Mouse (Mus musculus) cerebellum, adult 9-10 months (tissue): ENCODE results near the gene 4931409K22Rik.
A peak's percentile ranks its signal among the peaks of the same experiment; 100 is the strongest.

Source experiments
- DNase-seq: peaks from one replicate; pipeline ENCODE4 v3.0.0; 2022

4931409K22Rik gene

DNA sequence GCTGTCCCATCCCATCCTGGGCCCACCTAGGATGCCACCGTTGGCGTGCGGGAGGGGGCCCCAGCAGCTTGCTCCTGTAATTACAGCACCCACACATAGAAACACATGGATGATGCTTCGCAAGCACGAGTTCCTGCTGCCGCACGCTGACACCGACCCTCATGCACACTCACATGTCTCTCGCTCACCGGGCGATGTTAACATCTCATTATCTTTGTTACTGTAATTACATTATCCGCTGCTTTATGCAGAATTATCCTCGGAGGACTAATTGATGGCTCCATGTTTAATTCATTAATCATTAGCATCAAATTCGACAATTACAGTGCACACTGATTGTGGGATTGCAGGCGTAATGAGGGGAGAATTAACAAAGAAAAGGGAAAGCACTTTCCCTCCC, 61.6 kb downstream of the 4931409K22Rik start:
- DNase-seq = peak; percentile 5
